15 mouse cellular contexts compared by ENCODE assay signal in the genomic region with DNA sequence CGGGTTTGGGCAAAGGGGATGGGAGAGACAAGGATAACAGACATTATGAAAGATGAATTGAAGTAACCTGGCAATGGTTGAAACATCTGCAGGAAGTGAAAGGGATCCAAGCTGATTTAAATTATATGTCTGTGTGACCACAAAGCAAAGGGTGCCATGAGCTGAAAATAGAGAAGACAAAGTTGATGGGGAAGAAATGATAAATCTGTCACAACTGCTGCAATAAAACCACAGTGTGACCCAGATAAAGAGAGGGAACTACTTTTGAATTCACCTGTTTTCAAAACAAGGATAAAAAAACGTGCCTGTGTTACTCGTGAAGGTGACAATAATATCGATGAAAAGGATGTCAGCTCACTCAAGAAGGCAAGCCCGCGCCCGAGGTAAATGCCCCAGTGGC.
"Had no signal": no experiment of that assay in that cellular context is flagged by ENCODE, and none has a peak within 500 bp of the region (broad histone marks: within the 10 kb centered on the region; RNA-seq: fewer than 3 reads in every experiment).

No protein-coding gene starts in this region.

- DNase-seq: kidney, adult 11 months; kidney, adult 9 months; kidney, postnatal 36 days; liver; liver, embryonic 13.5 days; liver, postnatal 0 days; lung, postnatal 14 days had no signal

- H3K4me2 ChIP-seq: limb, embryonic 12.5 days; liver, embryonic 13.5 days; lung, embryonic 15.5 days; midbrain, embryonic 12.5 days; neural tube, embryonic 12.5 days had no signal

- H3K4me1 ChIP-seq: neural tube, embryonic 12.5 days had no signal

- H3K4me3 ChIP-seq: left cerebral cortex, adult 2 months; limb, embryonic 12.5 days; liver, embryonic 13.5 days; lung, embryonic 15.5 days; midbrain, embryonic 12.5 days; myocyte; neural tube, embryonic 12.5 days had no signal

- H3K36me3 ChIP-seq: limb, embryonic 12.5 days; liver, embryonic 13.5 days; lung, embryonic 15.5 days; midbrain, embryonic 12.5 days; neural tube, embryonic 12.5 days had no signal

- H3K27me3 ChIP-seq: limb, embryonic 12.5 days; liver, embryonic 13.5 days; lung, embryonic 15.5 days; midbrain, embryonic 12.5 days; neural tube, embryonic 12.5 days had no signal

- ATAC-seq: liver, postnatal 0 days had no signal

- H3K9ac ChIP-seq: limb, embryonic 12.5 days; liver, embryonic 13.5 days; liver, postnatal 0 days; lung, embryonic 15.5 days; midbrain, embryonic 12.5 days; neural tube, embryonic 12.5 days had no signal

- H3K9me3 ChIP-seq: limb, embryonic 12.5 days; liver, embryonic 13.5 days; lung, embryonic 15.5 days; midbrain, embryonic 12.5 days; neural tube, embryonic 12.5 days had no signal

- H3K27ac ChIP-seq: kidney, postnatal 0 days; left cerebral cortex, adult 2 months; limb, embryonic 12.5 days; liver, embryonic 13.5 days; lung, embryonic 15.5 days; macrophage; midbrain, embryonic 12.5 days; neural tube, embryonic 12.5 days had no signal
